Mouse (Mus musculus): ENCODE results near the gene Zfp691.

Gene Zfp691

DNA sequence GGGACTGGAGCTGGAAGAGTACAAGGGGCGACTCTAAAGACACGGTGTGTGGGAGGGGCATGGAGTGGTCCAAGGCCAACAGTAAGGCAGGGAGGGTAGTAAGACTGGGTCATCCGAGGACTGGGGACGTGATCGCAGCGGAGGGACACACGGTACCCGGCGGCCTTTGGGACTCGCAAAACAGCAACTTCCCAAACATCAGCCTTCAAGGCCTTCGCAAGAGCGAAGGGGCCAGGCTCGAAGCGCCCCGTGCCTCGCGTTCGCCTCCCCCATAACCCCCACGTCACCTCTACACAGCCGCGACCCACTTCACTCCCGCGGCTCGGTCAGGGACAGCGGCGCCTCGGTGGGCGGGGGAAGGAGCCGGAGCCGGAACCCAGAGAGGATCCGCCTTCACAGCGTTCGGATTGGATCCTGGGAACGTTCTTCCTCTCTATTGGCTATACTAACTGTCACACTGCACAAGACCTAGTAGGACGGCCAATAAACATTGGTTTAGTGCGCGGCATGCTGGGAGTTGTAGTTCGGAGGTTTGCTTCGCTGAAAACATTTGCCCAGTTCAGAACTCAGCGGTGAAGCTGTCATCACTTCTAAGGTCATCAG lies at the start of gene Zfp691:
Gene Zfp691 (minus strand): TSS at position 345 of the 603 bp plus-strand sequence.
- peak; percentile 99 for DNase-seq (ENCODE audit: low spot score)

DNA sequence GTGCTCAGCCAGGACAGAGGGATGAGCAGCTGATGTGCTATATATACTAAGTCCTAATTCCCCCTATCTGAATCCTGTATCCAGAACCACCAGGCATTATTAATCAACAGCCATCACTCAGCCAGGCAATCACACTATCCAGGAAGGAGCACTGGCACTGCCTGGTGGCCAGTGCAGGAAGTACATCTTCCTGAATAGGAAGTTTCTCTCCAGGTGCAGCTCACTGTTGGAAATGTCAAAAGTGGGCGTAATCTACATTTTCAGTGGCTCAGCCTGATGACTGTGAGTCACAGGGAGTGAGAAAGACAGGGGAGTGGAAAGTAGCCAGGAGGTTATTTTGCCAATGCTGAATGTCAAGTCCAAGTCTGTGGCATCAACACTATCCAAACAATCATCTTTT lies 49.7 kb upstream of the Zfp691 start:
- peak; percentile 42 for DNase-seq (ENCODE audit: low spot score)

DNA sequence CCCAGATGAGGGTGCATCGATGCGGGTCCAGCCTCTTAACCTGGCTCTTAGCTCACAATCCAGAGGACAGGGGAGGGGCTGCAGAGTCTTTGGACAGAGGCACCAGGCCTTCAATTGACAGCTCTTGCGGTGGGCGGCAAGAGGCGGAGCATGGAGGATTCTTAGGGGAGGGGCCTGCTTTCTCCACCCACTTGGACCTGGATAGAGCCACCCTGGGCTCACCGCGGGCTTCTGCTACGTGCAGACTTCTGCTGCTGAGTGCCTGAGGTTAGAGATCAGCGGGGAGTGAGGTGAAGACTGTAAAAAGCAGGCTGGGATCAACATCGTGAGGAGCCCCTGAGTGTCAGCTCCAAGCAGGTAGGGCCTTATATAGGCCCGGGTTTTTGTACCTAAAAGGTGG lies 44.2 kb upstream of the Zfp691 start, which contains the start of gene Tmem269:
Gene Tmem269 (minus strand): TSS at position 49 of the 400 bp plus-strand sequence.
- peak; percentile 37 for DNase-seq (ENCODE audit: low spot score)

DNA sequence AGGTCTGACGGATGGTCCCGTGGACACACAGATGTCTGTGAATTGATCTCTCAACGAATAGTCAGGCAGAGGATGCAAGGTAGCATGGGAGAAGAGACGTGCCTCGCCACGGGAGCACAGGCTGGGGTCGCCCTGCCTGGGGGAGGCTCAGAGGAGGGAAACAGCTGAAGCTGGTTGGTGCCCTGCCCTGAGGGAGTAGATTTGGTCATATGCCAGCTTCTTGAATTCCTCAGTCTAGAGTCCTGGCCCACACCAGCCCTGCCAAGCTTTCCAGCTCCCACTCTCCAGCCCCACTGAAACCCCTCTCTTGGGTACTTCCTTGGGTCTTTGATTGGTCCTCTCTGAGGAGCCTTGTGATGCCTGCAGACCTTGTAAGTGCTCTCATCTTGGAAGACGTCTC lies 42.7 kb upstream of the Zfp691 start:
- DNase-seq (ENCODE audit: low spot score) = no peak

DNA sequence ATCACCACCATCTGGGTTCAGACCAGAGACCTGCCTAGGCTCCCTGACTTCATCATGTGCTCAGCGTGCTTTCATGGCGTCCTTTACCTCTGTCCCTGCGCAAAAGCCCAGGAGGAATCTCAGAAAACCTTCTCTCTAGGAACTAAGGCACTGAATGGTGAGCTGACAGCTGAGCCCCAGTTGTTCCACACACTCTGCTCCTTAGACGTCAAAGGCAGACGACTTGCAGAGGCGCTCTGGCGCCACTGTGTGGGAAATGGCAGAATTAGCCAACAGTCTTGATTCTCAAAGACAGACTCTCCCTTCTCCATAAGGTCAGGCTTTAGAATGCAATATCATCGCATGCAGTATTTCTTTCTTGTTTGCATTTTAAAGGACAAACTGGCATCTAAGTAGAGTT lies 30.7 kb upstream of the Zfp691 start:
- DNase-seq (ENCODE audit: low spot score) = peak; percentile 85

DNA sequence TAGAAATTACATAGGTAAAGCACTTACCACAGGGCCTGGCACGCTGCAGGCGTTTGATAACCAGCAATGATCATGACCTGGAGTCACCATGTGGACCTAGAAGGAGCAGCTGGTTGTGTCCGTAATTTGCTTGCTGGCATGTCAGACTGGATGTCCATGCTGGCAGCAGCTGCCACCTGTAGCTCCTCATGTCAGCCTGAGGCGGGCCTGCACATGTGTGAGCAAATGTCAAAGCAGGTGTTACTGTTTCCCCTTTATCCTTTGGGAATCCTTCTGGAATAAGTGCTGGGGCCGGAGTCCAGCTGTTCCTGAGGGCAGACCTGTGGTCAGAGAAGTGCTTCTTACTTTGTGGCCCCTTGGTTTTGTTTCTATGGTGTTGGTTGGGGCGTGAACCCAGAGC lies 24.1 kb upstream of the Zfp691 start:
- no peak for DNase-seq (ENCODE audit: low spot score)

DNA sequence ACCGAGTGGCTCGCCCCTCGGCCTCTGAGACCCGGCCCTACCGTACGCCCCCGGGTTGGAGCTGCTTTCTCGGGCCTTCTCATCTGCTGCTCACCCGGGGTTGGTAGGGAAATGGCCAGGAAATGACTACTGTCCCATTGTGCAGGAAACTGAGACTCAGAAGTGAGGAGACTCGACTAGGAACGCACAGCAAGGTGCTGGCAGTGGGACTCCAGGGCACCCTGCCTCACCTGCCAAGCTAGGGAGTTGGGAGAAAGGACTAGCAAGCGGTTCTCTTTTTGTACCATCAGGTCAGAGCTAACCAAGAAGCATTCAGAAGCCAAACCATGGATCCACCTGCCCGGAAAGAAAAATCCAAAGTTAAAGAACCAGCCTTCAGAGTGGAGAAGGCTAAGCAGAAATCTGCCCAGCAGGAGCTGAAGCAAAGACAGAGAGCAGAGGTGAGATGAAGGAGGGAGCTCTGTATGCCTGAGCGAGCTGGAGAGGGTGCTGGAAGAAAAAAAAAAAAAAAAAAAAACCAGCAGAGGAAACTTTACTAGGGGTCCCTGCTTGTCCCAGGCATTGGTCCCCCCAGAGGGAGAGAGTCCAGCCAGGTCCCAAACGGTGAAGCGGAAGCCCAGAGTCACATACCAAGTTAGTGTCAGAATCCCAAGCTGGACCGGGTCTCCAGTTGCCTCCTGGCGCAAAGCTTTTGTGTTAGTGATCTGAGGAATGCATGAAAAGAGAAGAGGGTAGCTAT lies 21.8 kb upstream of the Zfp691 start:
- DNase-seq (ENCODE audit: low spot score) = peak; percentile 8

DNA sequence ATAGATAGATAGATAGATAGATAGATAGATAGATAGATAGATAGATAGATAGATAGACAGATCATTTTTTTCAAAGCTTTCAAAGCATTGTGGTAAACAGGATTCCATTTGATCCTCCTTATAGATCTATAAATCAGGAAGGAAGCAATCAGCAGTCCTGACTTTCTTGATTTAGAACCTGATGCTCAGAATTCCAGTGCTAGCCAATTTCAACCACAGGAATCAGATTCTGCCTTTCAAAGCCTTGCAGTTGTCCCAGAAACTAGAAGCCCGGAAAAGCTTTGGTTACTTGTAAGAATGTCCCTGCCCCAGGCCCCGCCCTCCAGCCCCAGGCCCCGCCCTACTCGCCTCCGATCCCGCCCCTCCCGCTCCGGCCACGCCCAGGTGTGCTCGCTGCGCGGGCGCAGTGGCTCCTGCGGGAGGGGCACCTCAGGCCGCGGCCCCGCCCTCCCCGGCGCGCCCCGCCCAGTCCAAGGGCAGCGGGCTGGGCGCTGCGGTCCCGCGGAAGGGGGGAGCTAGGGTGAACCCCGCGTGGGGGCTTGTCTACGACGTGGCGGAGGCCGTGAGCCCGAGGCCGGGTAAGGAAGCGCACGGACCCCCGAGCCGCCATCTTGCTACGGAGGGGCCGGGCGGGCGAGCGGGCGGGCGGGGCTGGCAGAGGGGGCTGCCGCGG lies 21.1 kb upstream of the Zfp691 start, which contains the start of gene Svbp:
Gene Svbp (plus strand): TSS at position 398 of the 673 bp plus-strand sequence.
- peak; percentile 83 for DNase-seq (ENCODE audit: low spot score)

DNA sequence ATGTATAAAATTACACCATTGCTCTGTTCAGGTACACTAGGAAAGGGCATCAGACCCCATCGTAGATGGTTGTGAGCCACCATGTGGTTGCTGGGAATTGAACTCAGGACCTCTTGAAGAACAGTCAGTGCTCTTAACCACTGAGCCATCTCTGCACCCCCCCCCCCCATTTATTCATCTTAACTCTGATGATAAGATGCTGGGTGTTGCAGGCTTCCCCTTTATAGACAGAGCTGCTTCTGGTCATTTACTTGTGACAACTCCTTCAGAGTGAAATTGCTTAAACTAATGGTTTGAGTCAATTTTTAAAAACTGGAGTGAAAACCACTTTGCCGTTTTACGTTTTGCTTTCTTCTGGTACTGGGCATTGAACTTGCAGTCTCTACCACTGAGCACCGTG lies 18.8 kb upstream of the Zfp691 start:
- no peak for DNase-seq (ENCODE audit: low spot score)

DNA sequence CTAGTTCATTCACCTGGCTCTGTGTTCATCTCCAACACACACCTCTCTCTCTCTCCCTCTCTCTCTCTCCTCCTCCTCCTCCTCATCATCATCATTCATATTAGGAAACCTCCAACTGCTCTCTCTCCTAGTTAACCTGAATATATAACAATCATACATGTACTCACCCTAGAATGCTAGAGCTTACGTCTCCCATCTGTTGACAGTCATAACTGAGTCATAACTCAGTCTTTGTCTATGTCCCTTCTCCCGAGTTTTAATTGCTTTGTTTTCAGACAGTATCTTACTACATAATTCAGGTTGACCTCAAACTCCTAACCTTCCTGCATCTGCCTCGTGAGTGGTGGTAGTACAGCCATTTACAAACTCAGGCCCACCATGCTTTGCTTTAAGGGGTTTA lies 17.3 kb upstream of the Zfp691 start:
- no peak for DNase-seq (ENCODE audit: low spot score)

DNA sequence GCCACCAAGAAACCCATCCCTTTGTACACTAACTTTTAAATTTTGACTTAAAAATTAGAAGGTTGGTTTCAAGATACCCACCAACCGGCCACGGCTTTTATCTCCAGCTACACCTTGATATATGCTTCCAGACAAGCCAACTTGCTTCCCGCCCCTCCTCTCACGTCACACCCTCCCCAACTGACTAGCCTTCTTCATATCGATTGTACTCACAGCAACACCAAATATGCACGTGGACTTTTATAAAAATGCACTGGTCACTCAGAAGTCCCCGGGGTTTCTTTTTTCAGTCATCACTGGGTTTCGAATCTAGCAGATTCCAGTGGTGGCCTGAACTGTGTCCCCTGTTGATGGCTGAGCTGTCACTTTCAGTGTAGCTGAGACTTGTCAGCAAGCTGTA lies 16.6 kb upstream of the Zfp691 start:
- no peak for DNase-seq (ENCODE audit: low spot score)

DNA sequence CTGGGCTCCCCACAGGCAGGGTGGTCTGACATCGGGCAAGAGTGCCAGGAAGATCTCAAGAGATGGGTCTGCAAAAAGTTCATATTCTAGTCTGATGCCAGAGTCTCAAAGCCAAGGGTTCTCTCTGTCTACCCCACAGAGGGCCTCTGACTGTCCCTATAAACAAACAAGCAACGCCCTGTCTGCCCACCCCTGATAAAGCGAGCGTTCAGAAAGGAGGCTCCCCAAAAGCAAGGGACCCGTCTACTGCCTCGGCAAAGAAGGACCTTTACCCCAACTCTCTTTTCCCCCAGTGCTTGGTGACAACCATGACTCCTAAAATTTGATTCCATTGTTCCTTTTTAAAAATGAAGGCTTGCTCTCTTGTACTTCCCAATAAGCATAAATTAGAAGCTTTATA lies 15.9 kb upstream of the Zfp691 start, which contains the start of gene Ermap:
Gene Ermap (minus strand): TSS at position 148 of the 400 bp plus-strand sequence.
- no peak for DNase-seq (ENCODE audit: low spot score)

DNA sequence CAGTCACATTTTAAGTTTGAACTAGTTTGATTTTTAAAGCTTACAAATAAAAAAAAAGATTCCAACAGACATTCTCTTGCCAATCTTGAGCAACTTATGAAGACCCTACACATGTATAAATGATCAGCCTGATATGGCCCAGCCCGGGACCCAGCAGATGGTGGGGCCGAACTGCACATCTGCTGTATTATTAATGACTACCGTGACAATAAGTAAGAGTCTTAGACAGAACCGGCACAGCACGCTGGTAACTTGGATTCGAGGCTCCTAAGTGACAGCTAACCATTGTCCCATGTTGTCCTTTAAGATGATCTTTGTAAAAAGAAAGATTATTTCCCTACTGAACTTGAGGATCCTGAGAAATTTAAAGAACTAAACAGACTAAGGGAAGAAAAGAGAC lies 15.4 kb upstream of the Zfp691 start:
- DNase-seq (ENCODE audit: low spot score) = no peak

DNA sequence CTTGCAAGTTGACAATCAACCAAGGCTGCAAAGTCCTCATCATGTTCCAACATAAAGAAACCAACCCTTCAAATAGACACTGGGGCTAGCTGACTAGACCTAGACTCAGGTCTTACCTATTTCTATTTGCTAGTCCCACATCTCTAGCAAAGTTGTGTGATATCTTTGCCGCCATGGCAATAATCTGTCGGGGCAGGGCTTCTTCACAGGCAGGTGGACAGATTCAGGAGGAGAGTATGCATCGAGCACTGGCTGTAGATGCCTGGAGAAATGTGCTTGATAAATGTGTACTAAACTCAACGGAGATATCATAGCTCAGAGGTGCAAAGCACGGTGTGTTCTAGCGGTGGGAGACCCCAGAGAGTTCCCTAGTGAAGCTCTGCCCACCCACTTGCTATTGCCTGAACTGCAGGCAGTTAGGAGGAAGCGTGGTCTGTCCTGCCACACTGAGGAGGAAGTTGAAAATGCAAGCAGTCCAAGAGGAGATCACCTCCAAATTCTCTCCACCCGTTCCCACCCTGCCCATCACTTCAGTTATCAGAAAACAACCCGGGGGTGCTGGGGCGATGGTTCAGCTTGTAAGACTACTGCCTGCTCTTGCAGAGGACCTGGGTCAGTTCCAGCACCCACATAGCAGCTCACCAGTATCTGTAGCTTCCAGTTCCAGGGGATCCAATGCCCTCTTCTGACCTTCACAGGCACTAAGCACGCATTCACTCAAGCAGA lies 14.2 kb upstream of the Zfp691 start:
- no peak for DNase-seq (ENCODE audit: low spot score)

DNA sequence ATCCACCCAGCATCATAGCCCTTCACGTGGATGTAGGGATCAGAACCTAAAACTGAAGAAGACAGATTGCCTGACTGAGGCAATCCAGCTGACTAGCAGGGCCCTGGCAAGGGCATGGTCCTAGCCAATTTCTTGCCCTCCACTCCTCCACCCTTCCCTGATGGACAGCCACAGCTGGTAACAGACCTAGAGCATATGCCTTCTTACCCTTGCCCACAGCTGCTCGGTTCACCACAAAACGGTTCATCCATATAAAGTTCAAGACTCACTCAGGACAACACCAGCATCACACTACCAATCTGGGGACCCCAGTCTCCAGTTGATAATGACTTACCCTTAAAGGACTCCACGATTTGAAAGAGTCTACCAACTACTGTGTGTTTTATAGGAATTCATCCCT lies 11.8 kb upstream of the Zfp691 start:
- DNase-seq (ENCODE audit: low spot score) = no peak

DNA sequence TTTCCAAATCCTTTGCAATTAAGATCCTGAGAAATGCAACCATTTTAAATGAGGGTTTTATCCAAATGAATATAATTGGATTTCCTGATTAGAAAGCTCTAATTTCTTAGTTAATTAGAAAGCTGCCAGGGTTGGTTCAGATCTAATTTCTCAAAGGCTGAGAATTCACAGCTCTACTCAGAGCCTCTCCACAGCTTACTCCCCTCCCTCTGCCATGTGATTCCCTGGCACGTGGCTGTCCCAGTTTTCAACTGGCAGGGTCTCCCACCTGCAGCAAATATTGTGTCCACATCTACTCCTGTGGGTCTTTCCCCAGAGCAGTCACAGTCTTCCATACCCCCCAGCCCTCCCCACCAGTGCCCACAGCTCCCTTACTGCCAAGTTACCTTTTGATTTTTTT lies 9.5 kb upstream of the Zfp691 start:
- no peak for DNase-seq (ENCODE audit: low spot score)

DNA sequence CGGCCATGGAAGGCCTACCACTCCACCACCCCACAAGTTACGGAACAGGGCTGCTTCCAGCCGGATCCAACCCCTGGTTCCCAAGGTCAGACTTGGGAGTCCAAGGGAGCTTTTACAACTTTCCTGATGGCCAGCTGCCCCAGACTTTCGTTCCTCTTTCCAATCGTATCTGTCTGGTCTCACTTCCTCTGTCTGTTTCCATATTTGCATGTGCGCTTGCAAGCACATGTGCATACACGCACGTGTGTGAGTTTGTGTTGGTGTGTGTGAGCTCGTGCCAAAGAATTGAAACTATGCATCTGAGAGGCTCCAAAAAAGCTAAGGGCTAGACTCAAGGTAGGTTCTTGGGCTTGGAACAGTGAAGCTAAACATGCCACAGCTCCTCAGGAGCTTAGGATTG lies 7.5 kb upstream of the Zfp691 start:
- DNase-seq (ENCODE audit: low spot score) = no peak

DNA sequence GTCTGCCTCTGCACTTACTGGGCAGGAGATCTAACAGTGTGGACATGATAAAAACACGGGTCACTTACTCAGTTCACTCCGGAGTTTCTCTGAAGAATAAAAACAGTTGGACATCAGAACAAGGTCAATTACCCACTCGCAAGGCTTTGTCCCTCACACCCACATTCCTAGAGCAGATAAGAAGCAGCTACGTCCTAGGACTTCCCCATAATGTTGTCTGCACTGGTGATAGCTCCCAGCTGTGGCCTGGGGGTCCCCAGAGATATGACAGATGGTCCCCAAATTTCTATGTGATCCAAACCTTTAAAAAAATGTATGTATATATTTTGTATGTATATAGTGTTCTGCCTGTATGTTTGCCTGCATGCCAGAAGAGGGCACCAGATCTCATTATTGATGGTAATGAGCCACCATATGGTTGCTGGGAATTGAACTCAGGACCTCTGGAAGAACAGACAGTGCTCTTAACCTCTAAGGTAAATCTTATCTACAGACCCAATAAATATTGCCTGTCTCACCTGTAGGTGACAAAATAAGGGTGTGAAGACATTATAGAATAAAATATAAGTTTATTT lies 6.2 kb upstream of the Zfp691 start:
- no peak for DNase-seq (ENCODE audit: low spot score)

DNA sequence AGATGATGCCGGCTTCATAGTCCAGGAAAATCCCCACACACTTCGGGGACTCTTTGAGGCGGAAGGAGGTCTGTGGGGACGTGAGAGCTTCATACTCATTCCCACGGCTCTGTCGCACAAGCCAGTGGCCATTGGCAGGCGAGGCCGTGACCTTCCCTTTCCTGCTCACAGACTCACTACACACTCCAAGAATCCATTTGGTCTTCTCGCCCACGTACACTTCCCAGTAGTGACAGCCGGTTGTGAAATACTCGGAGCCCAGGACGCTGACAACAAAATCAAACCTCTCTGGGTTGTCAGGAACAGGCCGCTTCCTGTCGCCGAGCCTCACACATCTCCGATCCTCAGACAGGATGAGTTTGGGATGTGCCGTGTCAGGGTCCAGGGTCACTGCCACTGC lies 4.3 kb upstream of the Zfp691 start:
- DNase-seq (ENCODE audit: low spot score) = no peak

DNA sequence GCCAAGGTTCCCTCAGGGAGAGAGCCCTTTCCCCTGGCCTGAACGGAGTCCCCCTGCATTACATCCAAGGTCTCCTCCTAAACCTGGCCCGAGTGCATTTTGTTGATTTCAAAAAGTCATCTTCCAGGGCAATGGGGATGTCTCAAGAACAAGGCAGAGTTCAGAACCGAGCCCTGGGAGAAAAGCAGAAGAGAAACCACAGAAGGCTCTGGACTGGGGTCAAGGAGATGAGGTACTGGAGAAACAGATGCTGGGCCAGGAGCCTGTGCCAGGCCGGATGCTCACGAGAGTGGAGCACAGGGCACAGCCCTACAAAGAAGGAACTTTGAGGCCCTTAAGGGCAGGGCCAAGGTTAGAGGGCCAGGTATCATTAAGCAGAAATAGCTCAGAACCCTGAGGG lies 3.7 kb upstream of the Zfp691 start:
- no peak for DNase-seq (ENCODE audit: low spot score)

DNA sequence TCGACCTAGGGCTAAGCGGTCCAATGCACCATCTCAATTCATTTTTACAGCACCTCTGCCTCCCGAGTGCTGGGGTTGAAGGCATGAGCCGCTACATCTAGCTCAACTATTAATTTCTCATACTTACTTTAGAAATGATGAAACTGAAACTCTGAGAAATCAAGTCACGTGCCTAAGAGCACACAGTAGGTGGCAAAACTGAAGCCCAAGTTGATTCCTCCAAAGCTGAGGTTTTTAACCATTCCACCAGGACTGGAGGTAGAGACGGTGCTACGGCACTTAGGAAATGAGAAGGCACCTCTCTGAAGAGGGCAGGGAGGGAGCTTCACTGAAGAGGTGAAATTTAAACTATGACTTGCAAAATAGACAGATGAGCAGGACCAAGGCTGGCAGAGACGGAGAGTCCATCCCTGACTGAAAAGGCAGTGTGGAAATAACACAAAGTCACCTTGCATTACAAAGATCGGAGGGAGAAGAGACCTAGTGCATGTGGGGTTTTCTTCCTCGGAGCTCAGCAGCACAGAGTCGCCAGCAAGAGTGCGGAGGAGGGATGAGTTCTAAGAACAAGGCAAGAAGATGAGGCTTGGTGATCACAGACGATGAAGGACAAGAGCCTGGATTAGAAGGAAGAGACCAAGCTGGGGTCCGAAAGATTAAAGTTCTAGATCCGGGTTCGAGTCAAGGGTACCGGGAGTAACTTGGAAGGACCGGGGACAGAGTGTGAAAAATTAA lies 910 bp downstream of the Zfp691 start:
- DNase-seq (ENCODE audit: low spot score) = no peak
